Mouse (Mus musculus) large intestine, adult 2 months (tissue): ENCODE measurements around the gene Garem2. TPM values are rescaled to one million over a fixed set of nuclear protein-coding genes. Genes with fewer than 3 reads are reported as not detected.
"Not testable (repeated sequence)": the region's sequence is repeated elsewhere in the genome, so short reads cannot be mapped to it uniquely, and the experiment has no call there.

Experiments
- DNase-seq: peaks from one replicate; pipeline ENCODE4 v3.0.0-alpha.2; 2012; ENCODE audit warnings: low read depth, low spot score
- WGBS: fragments of 180-500 bp; shearing (Covaris S2); methylation state at CpG from one replicate; pipeline ENCODE4 v1.1.7; 2018; 5-methylcytosine and 5-hydroxymethylcytosine counted together
- polyA plus RNA-seq: library from polyadenylated mRNA; depleted of rRNA; stranded (reverse); fragments of >200 nt; gene quantifications from 2 replicates; pipeline ENCODE4 v1.2.3, GENCODE M21; 2012; rRNA removed

The Garem2 gene
- 0.02 TPM in 1 of 2 replicates, not detected in the other for polyA plus RNA-seq

GRCm38 (mm10) chr5:30104841-30105667, at the start of gene Garem2:
Gene Garem2 (plus strand): TSS chr5:30105161.
- no peak for DNase-seq
- WGBS, result 1% methylated on average over 62 of the region's 65 CpGs

GRCm38 (mm10) chr5:30058216-30058731, 46.7 kb upstream of the Garem2 start:
- DNase-seq, result no peak
- WGBS, result 91% methylated on average over 6 of the region's 6 CpGs

- 77% methylated on average over 5 of the region's 5 CpGs for WGBS
- not testable (repeated sequence) for DNase-seq
Observed at GRCm38 (mm10) chr5:30059607-30060006, 45.4 kb upstream of the Garem2 start.

GRCm38 (mm10) chr5:30067726-30068125, 37.2 kb upstream of the Garem2 start:
- 31% methylated on average over 6 of the region's 6 CpGs for WGBS
- DNase-seq, result no peak

- WGBS, result 61% methylated on average over 6 of the region's 6 CpGs
- no peak for DNase-seq
Observed at GRCm38 (mm10) chr5:30071677-30072076, 33.3 kb upstream of the Garem2 start.

- DNase-seq, result no peak
- WGBS, result 27% methylated on average over 3 of the region's 3 CpGs
Observed at GRCm38 (mm10) chr5:30072377-30072776, 32.6 kb upstream of the Garem2 start.

GRCm38 (mm10) chr5:30072825-30073821, 31.8 kb upstream of the Garem2 start, which contains the start of gene Tyms:
Gene Tyms (minus strand): TSS chr5:30073617.
- DNase-seq, result peak; percentile 64
- WGBS, result under 1% methylated on average over 45 of the region's 45 CpGs

GRCm38 (mm10) chr5:30092701-30093100, 12.3 kb upstream of the Garem2 start:
- DNase-seq, result no peak
- WGBS, result 57% methylated on average over 13 of the region's 13 CpGs

- DNase-seq, result no peak
- 60% methylated on average over 2 of the region's 2 CpGs for WGBS
Observed at GRCm38 (mm10) chr5:30094399-30094798, 10.6 kb upstream of the Garem2 start.

- WGBS, result 61% methylated on average over 6 of the region's 6 CpGs
- DNase-seq, result no peak
Observed at GRCm38 (mm10) chr5:30095731-30096130, 9.2 kb upstream of the Garem2 start.

- 89% methylated on average over 1 of the region's 1 CpGs for WGBS
- DNase-seq, result no peak
Observed at GRCm38 (mm10) chr5:30098260-30098659, 6.7 kb upstream of the Garem2 start.

GRCm38 (mm10) chr5:30103340-30103739, 1.6 kb upstream of the Garem2 start:
- 79% methylated on average over 3 of the region's 3 CpGs for WGBS
- no peak for DNase-seq

- WGBS, result 7% methylated on average over 12 of the region's 12 CpGs
- no peak for DNase-seq
Observed at GRCm38 (mm10) chr5:30104339-30104738, 622 bp upstream of the Garem2 start.

- 10% methylated on average over 29 of the region's 29 CpGs for WGBS
- DNase-seq, result no peak
Observed at GRCm38 (mm10) chr5:30105668-30106300, 823 bp downstream of the Garem2 start, which contains the start of gene 3110082J24Rik. Gene 3110082J24Rik (minus strand): TSS chr5:30106086.

- WGBS, result 43% methylated on average over 2 of the region's 2 CpGs
- no peak for DNase-seq
Observed at GRCm38 (mm10) chr5:30106756-30107155, 1.8 kb downstream of the Garem2 start.

GRCm38 (mm10) chr5:30107186-30107585, 2.2 kb downstream of the Garem2 start:
- 41% methylated on average over 7 of the region's 7 CpGs for WGBS
- no peak for DNase-seq

GRCm38 (mm10) chr5:30107611-30108041, 2.7 kb downstream of the Garem2 start:
- DNase-seq, result no peak
- WGBS, result 33% methylated on average over 5 of the region's 5 CpGs

- DNase-seq, result no peak
- 89% methylated on average over 6 of the region's 6 CpGs for WGBS
Observed at GRCm38 (mm10) chr5:30108233-30108632, 3.3 kb downstream of the Garem2 start.

GRCm38 (mm10) chr5:30109899-30110298, 4.9 kb downstream of the Garem2 start:
- 89% methylated on average over 2 of the region's 2 CpGs for WGBS

More at GRCm38 (mm10) chr5:30109899-30110298, 4.9 kb downstream of the Garem2 start:
- no peak for DNase-seq
